25 mouse cellular contexts compared by ENCODE assay signal in the genomic region with DNA sequence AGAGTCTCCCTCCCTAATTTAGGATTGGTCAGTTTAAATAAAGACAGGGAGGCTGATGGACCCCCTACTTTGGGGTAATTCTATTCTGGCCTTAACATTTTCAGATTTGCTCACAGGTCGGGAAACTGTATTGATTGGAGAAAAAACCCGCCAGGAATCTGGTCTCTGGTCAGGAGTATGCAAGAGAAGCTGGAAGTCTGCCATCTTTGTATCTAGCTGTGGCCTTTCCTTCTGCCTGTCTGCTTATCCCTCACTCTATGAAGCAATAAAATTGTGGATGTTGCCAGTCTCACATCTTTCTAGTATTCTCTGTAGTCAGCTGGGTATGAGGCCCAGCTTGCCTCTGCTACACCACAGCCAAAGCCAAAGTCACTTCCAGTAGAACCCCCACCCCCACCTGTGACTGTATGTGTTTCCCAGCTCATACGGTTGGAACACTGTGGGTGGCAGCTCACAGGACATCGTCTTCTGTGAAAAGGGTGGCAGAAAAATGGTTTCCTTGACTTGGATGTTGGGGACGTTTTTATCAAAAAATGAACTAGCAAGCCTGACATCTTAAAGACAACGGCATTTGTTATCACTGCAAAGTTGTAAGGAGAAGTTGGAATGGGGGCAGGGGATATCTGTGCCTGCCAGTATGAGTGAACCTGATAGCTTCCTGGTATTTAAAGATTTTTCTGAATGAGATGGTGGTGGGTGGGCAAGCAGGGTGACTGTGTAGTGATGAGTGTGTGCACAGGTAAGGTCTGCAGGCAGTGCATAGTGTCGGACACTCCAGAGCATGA.
DNase-seq lines count a peak whose midpoint lies in the region; ATAC-seq and TF ChIP-seq lines count a peak whose summit lies in the region.
"Had no signal": no experiment of that assay in that cellular context is flagged by ENCODE, and none has a peak within 500 bp of the region (broad histone marks: within the 10 kb centered on the region; RNA-seq: fewer than 3 reads in every experiment).

No protein-coding gene starts in this region.

- no peak overlapping the region for H3K9ac ChIP-seq in liver, adult 2 months (ENCODE audit: low read depth, low read length)
- no peak overlapping the region for H3K9ac ChIP-seq in liver, embryonic 12.5 days
- H3K9ac ChIP-seq in MEL (ENCODE audit: control insufficient read depth, low read depth, low read length, poor library complexity, severe bottlenecking) = no peak overlapping the region
- H3K9ac ChIP-seq in midbrain, embryonic 15.5 days = no peak overlapping the region
- H3K9ac ChIP-seq: embryonic facial prominence, embryonic 13.5 days; forebrain, embryonic 13.5 days; hindbrain, embryonic 14.5 days had no signal

- TF ChIP-seq CTCF in liver, adult 2 months (IDR thresholded peaks at IDR 0.05; ENCODE audit: low read depth, low read length) = no peak
- no peak for TF ChIP-seq CTCF in MEL (IDR thresholded peaks at IDR 0.05 in 2 of 3, conservative IDR thresholded peaks at IDR 0.05 in 1 of 3; ENCODE audit: control insufficient read depth in 1 of 3, insufficient read depth in 1 of 3, low read depth in 2 of 3, low read length in 3 of 3, poor library complexity in 1 of 3, severe bottlenecking in 1 of 3)

- DNase-seq in liver, adult 2 months (ENCODE audit: extremely low read depth, low read depth, low spot score) = peak; percentile 14
- DNase-seq in 3T3-L1 (ENCODE audit: low read depth, low spot score) (peak; percentile 27), MEL (ENCODE audit: low read depth, low spot score) (peak; percentile 52), adipocyte (ENCODE audit: low spot score) (peak; percentile 32)
- no peak for DNase-seq in gastrocnemius, postnatal 25 days
- DNase-seq: adrenal gland, adult 2 months; adrenal gland, postnatal 14 days; cerebellum, adult 11-12 months; cerebellum, adult 8-10 months; cerebellum, postnatal 36 days; embryo, embryonic 11 days; gastrocnemius, postnatal 10 days; heart, adult 11 months had no signal

- H3K4me3 ChIP-seq in liver, adult 2 months (ENCODE audit: insufficient read depth, low read depth, low read length) = no peak overlapping the region
- H3K4me3 ChIP-seq in liver, embryonic 12.5 days = no peak overlapping the region
- no peak overlapping the region for H3K4me3 ChIP-seq in MEL (ENCODE audit: control insufficient read depth in 1 of 2, insufficient read depth in 1 of 2, low read depth in 2 of 2, low read length in 2 of 2)
- no peak overlapping the region for H3K4me3 ChIP-seq in midbrain, embryonic 15.5 days
- H3K4me3 ChIP-seq: embryonic facial prominence, embryonic 10.5 days; embryonic facial prominence, embryonic 13.5 days; forebrain, embryonic 10.5 days; forebrain, embryonic 13.5 days had no signal

- H3K79me2 ChIP-seq in liver, adult 2 months (ENCODE audit: control insufficient read depth, insufficient read depth, low read length) = no peaks in the 10 kb centered on the region
- no peaks in the 10 kb centered on the region for H3K79me2 ChIP-seq in MEL (ENCODE audit: control insufficient read depth, insufficient read depth, low read length, poor library complexity)

- no peaks in the 10 kb centered on the region; the same call in 1 of the 2 replicates for H3K4me1 ChIP-seq in liver, adult 2 months (ENCODE audit: control insufficient read depth, insufficient read depth, low read length)
- peaks cover 16% of the 10 kb centered on the region for H3K4me1 ChIP-seq in liver, embryonic 12.5 days
- peaks cover 0 to 11% of the 10 kb centered on the region in 2 experiments; a peak in 2 of 4 replicates for H3K4me1 ChIP-seq in MEL (ENCODE audit: control insufficient read depth in 1 of 2, insufficient read depth in 2 of 2, low read length in 2 of 2)
- H3K4me1 ChIP-seq in midbrain, embryonic 15.5 days = peaks cover 74% of the 10 kb centered on the region

- TF ChIP-seq EP300 in MEL (IDR thresholded peaks at IDR 0.05; ENCODE audit: low read depth in 1 of 2, low read length in 2 of 2) = peak; percentile 83 to 91

- no peak for TF ChIP-seq RAD21 in MEL (IDR thresholded peaks at IDR 0.05; ENCODE audit: low read depth, low read length)

- 60% methylated on average over 7 of the region's 7 CpGs for WGBS in liver, adult 2 months
- WGBS in liver, embryonic 12.5 days (ENCODE audit: insufficient replicate concordance) = 36% methylated on average over 7 of the region's 7 CpGs
- WGBS in midbrain, embryonic 15.5 days = 76% methylated on average over 7 of the region's 7 CpGs

- no peak for TF ChIP-seq POLR2A in liver, adult 2 months (IDR thresholded peaks at IDR 0.05; ENCODE audit: extremely low read depth, insufficient read depth, low read length)
- TF ChIP-seq POLR2A in MEL (IDR thresholded peaks at IDR 0.05; ENCODE audit: control insufficient read depth in 1 of 2, insufficient read depth in 1 of 2, low read depth in 1 of 2, low read length in 2 of 2, poor library complexity in 1 of 2) = no peak

- no peaks in the 10 kb centered on the region for H3K27me3 ChIP-seq in liver, adult 2 months (ENCODE audit: control insufficient read depth, insufficient read depth, low read length)
- H3K27me3 ChIP-seq in liver, embryonic 12.5 days (replicated peaks) = 0 out of 2 replicates have a peak, but pooled peaks cover 4% of the 10 kb centered on the region
- no peaks in the 10 kb centered on the region for H3K27me3 ChIP-seq in MEL (ENCODE audit: control insufficient read depth in 1 of 2, insufficient read depth in 2 of 2, low read length in 2 of 2)
- no peaks in the 10 kb centered on the region for H3K27me3 ChIP-seq in midbrain, embryonic 15.5 days (replicated peaks)
- H3K27me3 ChIP-seq: embryonic facial prominence, embryonic 13.5 days; forebrain, embryonic 13.5 days had no signal

- H3K36me3 ChIP-seq in liver, adult 2 months (ENCODE audit: control insufficient read depth, insufficient read depth, low read length) = no peaks in the 10 kb centered on the region
- no peaks in the 10 kb centered on the region for H3K36me3 ChIP-seq in liver, embryonic 12.5 days
- H3K36me3 ChIP-seq in MEL (ENCODE audit: control insufficient read depth in 1 of 2, insufficient read depth in 2 of 2, low read length in 2 of 2) = peaks cover 0 to 9% of the 10 kb centered on the region in 2 experiments; a peak in 2 of 4 replicates
- H3K36me3 ChIP-seq in midbrain, embryonic 15.5 days (replicated peaks) = no peaks in the 10 kb centered on the region
- H3K36me3 ChIP-seq: embryonic facial prominence, embryonic 10.5 days; embryonic facial prominence, embryonic 13.5 days; forebrain, embryonic 10.5 days had no signal

- H3K4me2 ChIP-seq in liver, embryonic 12.5 days = no peak overlapping the region
- no peak overlapping the region for H3K4me2 ChIP-seq in midbrain, embryonic 15.5 days
- H3K4me2 ChIP-seq: embryonic facial prominence, embryonic 13.5 days; heart, embryonic 11.5 days; hindbrain, embryonic 14.5 days had no signal

- no peak for ATAC-seq in liver, embryonic 12.5 days
- no peak for ATAC-seq in midbrain, embryonic 15.5 days (replicated peaks)
- ATAC-seq: forebrain, embryonic 13.5 days; forebrain, embryonic 16.5 days; hindbrain, postnatal 0 days; inflammation-experienced regulatory T-cells, adult 6 months; intestine, embryonic 16.5 days had no signal

- no peak overlapping the region for H3K27ac ChIP-seq in liver, adult 2 months (replicated peaks; ENCODE audit: insufficient read depth, low read depth, low read length)
- no peak overlapping the region for H3K27ac ChIP-seq in liver, embryonic 12.5 days
- H3K27ac ChIP-seq in MEL (ENCODE audit: control insufficient read depth, low read depth, low read length) = peak overlapping the region; percentile 37; the same call in 1 of the 2 replicates
- H3K27ac ChIP-seq in midbrain, embryonic 15.5 days = no peak overlapping the region
- H3K27ac ChIP-seq: embryonic facial prominence, embryonic 13.5 days; forebrain, embryonic 13.5 days; hindbrain, postnatal 0 days had no signal

- no peaks in the 10 kb centered on the region for H3K9me3 ChIP-seq in liver, embryonic 12.5 days (replicated peaks)
- no peaks in the 10 kb centered on the region for H3K9me3 ChIP-seq in MEL (replicated peaks; ENCODE audit: insufficient read depth, low read length)
- no peaks in the 10 kb centered on the region for H3K9me3 ChIP-seq in midbrain, embryonic 15.5 days
- H3K9me3 ChIP-seq: embryonic facial prominence, embryonic 10.5 days; embryonic facial prominence, embryonic 13.5 days; forebrain, embryonic 10.5 days; forebrain, embryonic 13.5 days had no signal

TF ChIP-seq in MEL, 35 proteins besides CTCF, POLR2A, EP300 and RAD21 (continues in another document):
- no peak for TF ChIP-seq E2F4 (IDR thresholded peaks at IDR 0.05; ENCODE audit: borderline replicate concordance, low read depth, low read length)
- TF ChIP-seq POLR2AphosphoS2 (IDR thresholded peaks at IDR 0.05; ENCODE audit: low read length) = no peak
- no peak for TF ChIP-seq TBP (IDR thresholded peaks at IDR 0.05; ENCODE audit: low read depth, low read length)
- TF ChIP-seq SMC3 (IDR thresholded peaks at IDR 0.05; ENCODE audit: low read depth, low read length) = no peak
- no peak for TF ChIP-seq MEF2A (IDR thresholded peaks at IDR 0.05; ENCODE audit: extremely low read depth, insufficient replicate concordance, low read depth, low read length, poor library complexity, severe bottlenecking)
- TF ChIP-seq CHD2 (IDR thresholded peaks at IDR 0.05; ENCODE audit: low read length) = no peak
- no peak for TF ChIP-seq GABPA (IDR thresholded peaks at IDR 0.05; ENCODE audit: low read depth, low read length)
- TF ChIP-seq USF2 (IDR thresholded peaks at IDR 0.05; ENCODE audit: borderline replicate concordance in 1 of 2, insufficient read depth in 1 of 2, low read depth in 1 of 2, low read length in 2 of 2) = no peak
- no peak for TF ChIP-seq MAZ (IDR thresholded peaks at IDR 0.05; ENCODE audit: low read depth, low read length)
- peak; percentile 88 for TF ChIP-seq RCOR1 (IDR thresholded peaks at IDR 0.05; ENCODE audit: low read depth, low read length)
- TF ChIP-seq ELF1 (IDR thresholded peaks at IDR 0.05; ENCODE audit: low read depth, low read length) = no peak
- TF ChIP-seq BHLHE40 (IDR thresholded peaks at IDR 0.05; ENCODE audit: borderline replicate concordance, low read depth, low read length) = no peak
- TF ChIP-seq ZKSCAN1 (IDR thresholded peaks at IDR 0.05; ENCODE audit: low read depth, low read length) = no peak
- no peak for TF ChIP-seq USF1 (IDR thresholded peaks at IDR 0.05; ENCODE audit: low read depth, low read length)
- TF ChIP-seq UBTF (IDR thresholded peaks at IDR 0.05; ENCODE audit: borderline replicate concordance, insufficient read depth, low read depth, low read length) = no peak
- no peak for TF ChIP-seq NRF1 (IDR thresholded peaks at IDR 0.05; ENCODE audit: insufficient read depth, low read depth, low read length, poor library complexity, severe bottlenecking)
- no peak for TF ChIP-seq JUND (IDR thresholded peaks at IDR 0.05; ENCODE audit: low read depth, low read length)
- no peak for TF ChIP-seq HCFC1 (IDR thresholded peaks at IDR 0.05; ENCODE audit: low read depth, low read length)
- no peak for TF ChIP-seq ZMIZ1 (IDR thresholded peaks at IDR 0.05; ENCODE audit: low read depth, low read length)
- TF ChIP-seq POLR2AphosphoS5 (IDR thresholded peaks at IDR 0.05; ENCODE audit: borderline replicate concordance, low read depth, low read length) = no peak
